Mouse (Mus musculus): ENCODE results near the gene Ncor2.

DNA sequence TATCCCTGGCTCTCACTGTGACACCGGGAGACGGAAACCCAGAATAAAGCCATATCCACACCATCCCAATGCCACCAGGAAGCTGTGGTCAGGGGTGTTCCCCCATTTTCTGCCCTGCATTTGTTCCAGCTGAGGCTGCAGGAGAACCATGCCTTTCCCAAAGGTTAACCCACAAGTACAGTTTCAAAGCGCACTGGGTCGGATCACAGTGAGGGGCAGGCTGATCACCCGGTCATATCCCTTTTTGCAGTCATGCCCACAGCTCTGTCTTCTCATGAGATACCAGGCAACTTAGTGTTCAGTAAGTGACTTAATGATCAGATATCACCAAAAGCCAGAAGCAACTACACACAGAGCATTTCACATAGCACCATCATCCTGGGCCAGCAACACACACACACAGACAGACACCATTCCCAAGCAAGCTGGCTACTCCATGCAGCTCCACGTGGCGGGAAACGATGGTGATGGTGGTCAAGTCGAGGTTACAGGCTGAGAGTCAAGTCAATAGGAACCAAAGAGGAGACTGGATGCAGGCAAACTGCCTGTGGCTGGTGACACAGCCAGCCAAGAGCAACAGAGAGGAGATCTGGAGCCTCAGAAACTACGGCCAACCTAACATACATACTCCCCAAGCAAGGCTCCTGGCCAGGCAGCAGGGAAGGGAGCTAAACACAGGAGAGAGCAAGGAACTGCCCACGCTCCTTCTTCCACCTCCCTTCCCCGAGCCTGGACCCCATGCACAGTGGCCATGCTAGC, 35.7 kb downstream of the Ncor2 start:
- TF ChIP-seq POLR2A (IDR thresholded peaks at IDR 0.05; ENCODE audit: control insufficient read depth, extremely low read depth, insufficient read depth, low read length, poor library complexity), result no peak
- TF ChIP-seq CTCF (IDR thresholded peaks at IDR 0.05; ENCODE audit: borderline replicate concordance, control insufficient read depth, extremely low read depth, insufficient read depth, low read length, poor library complexity), result no peak

All from thymus, adult 2 months (tissue).